Mouse (Mus musculus) testis, adult 2 months (tissue): ENCODE measurements around the gene Synj1.

ENCODE experiments used
- CTCF ChIP-seq: fragments of 200-500 bp; IDR thresholded peaks from 2 replicates; pipeline ENCODE4 v1.5.1; 2012; ENCODE audit warnings: low read depth, mild to moderate bottlenecking, inconsistent platforms, low read length, moderate library complexity; ENCODE audit not compliant: control insufficient read depth, insufficient read depth, insufficient replicate concordance
- POLR2A ChIP-seq: fragments of 200-500 bp; IDR thresholded peaks from 2 replicates; pipeline ENCODE4 v1.6.1; 2012; ENCODE audit warnings: low read depth, mild to moderate bottlenecking, inconsistent platforms, low read length, moderate library complexity; ENCODE audit not compliant: control insufficient read depth

DNA sequence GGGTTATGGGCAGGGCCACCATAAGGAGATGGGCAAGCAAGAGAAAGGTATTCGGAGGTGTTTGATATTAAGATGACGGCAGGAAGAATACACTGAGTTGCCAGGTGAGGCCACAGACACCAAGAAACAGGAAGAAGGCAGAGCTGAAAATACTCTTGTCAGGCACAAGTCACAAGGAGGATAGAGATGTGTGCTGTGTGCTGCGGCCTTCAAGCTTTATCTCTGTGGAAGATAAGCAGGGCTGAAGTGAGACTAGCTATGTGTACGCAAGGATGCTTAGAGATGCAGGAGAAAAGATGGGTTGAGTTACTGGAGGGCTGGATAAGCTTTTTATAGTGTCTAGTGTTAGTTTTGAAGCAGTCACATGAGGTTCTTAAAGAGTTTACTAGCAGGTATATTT lies 46.2 kb upstream of the Synj1 start:
- TF ChIP-seq POLR2A (no peak), CTCF (no peak)
